Mouse (Mus musculus) olfactory bulb, adult 2 months (tissue): ENCODE measurements around the gene Nmrk1.

Experiments
- CTCF ChIP-seq: fragments of 200-500 bp; IDR thresholded peaks from 2 replicates; pipeline ENCODE4 v1.5.1; 2012; ENCODE audit warnings: low read depth, mild to moderate bottlenecking, low read length, moderate library complexity; ENCODE audit not compliant: insufficient read depth
- POLR2A ChIP-seq: fragments of 200-500 bp; IDR thresholded peaks from 2 replicates; pipeline ENCODE4 v1.6.1; 2012; ENCODE audit warnings: mild to moderate bottlenecking, low read depth, low read length, moderate library complexity; ENCODE audit not compliant: insufficient read depth

DNA sequence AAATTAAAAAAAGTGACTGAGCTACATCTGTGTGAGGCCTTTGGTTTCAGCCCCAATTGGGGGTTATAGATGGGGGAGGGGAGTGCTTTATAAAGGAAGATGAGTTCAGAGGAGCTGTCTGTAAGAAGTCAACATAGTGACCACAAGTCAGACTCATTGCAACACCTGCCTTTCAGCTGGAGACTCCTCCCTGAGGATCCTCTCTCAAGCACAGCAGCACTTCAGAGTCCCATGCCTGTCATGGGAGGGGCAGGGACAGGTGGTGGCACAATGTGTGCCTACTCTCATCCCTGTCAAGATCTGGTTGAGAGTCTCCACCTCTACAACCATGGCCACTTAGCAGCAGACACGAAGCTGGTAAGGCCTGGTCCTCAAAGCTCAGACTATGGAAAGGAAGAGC lies 12.1 kb upstream of the Nmrk1 start:
- TF ChIP-seq CTCF (no peak), POLR2A (no peak)
